Mouse (Mus musculus): ENCODE measurements around the gene Dhdh. TPM values are rescaled to one million over a fixed set of nuclear protein-coding genes. Genes with fewer than 3 reads are reported as not detected.
"Not testable (repeated sequence)": the region's sequence is repeated elsewhere in the genome, so short reads cannot be mapped to it uniquely, and the experiment has no call there.

Dhdh gene
- polyA plus RNA-seq, 1 experiment from 2014 or later: 3.5 TPM

- peak overlapping the region; percentile 88 for H3K27ac ChIP-seq (ENCODE audit: low read depth, low read length)
- peak overlapping the region; percentile 83; the same call in 1 of the 2 replicates for H3K9ac ChIP-seq (ENCODE audit: low read depth, low read length)
- H3K4me2 ChIP-seq (replicated peaks; ENCODE audit: low read depth, low read length): peak overlapping the region; percentile 53; the same call in 1 of the 2 replicates
- peak overlapping the region; percentile 76; the same call in 1 of the 2 replicates for H3K4me3 ChIP-seq (ENCODE audit: low read length)
- H3K9me3 ChIP-seq (ENCODE audit: control insufficient read depth, low read length): no peaks in the 10 kb centered on the region
- WGBS: 20% methylated on average over 13 of the region's 13 CpGs
- peaks cover 45% of the 10 kb centered on the region for H3K36me3 ChIP-seq (ENCODE audit: control insufficient read depth, insufficient read depth, low read length)
- peaks cover 34% of the 10 kb centered on the region for H3K4me1 ChIP-seq (ENCODE audit: control insufficient read depth, insufficient read depth, low read length)
- ATAC-seq (ENCODE audit: low FRiP score, low TSS enrichment): peak; percentile 2; the same call in 1 of the 2 replicates
- H3K27me3 ChIP-seq (ENCODE audit: control insufficient read depth, insufficient read depth, low read length): no peaks in the 10 kb centered on the region
Measured at GRCm38 (mm10) chr7:45460860-45461314, 27.7 kb downstream of the Dhdh start.

- peak overlapping the region; percentile 76; the same call in 1 of the 2 replicates for H3K4me3 ChIP-seq (ENCODE audit: low read length)
- WGBS: 68% methylated on average over 7 of the region's 7 CpGs
- peak overlapping the region; percentile 88 for H3K27ac ChIP-seq (ENCODE audit: low read depth, low read length)
- H3K9ac ChIP-seq (ENCODE audit: low read depth, low read length): peak overlapping the region; percentile 83; the same call in 1 of the 2 replicates
- peaks cover 45% of the 10 kb centered on the region for H3K36me3 ChIP-seq (ENCODE audit: control insufficient read depth, insufficient read depth, low read length)
- peaks cover 29% of the 10 kb centered on the region for H3K4me1 ChIP-seq (ENCODE audit: control insufficient read depth, insufficient read depth, low read length)
- H3K9me3 ChIP-seq (ENCODE audit: control insufficient read depth, low read length): no peaks in the 10 kb centered on the region
- ATAC-seq (ENCODE audit: low FRiP score, low TSS enrichment): peak; percentile 0; the same call in 1 of the 2 replicates
- no peaks in the 10 kb centered on the region for H3K27me3 ChIP-seq (ENCODE audit: control insufficient read depth, insufficient read depth, low read length)
- H3K4me2 ChIP-seq (replicated peaks; ENCODE audit: low read depth, low read length): peak overlapping the region; percentile 53
Measured at GRCm38 (mm10) chr7:45460377-45460776, 28.2 kb downstream of the Dhdh start.

GRCm38 (mm10) chr7:45459564-45460140 lies 29.0 kb downstream of the Dhdh start, which contains the start of gene Ftl1:
TSS of gene Ftl1 (minus strand) at chr7:45459884.
- peak within 1 kb of the TSS; percentile 76 for H3K4me3 ChIP-seq (ENCODE audit: low read length)
- peak within 1 kb of the TSS; percentile 83 for H3K9ac ChIP-seq (ENCODE audit: low read depth, low read length)
- H3K4me2 ChIP-seq (replicated peaks; ENCODE audit: low read depth, low read length): peak within 1 kb of the TSS; percentile 89
- H3K27me3 ChIP-seq (ENCODE audit: control insufficient read depth, insufficient read depth, low read length); H3K9me3 ChIP-seq (ENCODE audit: control insufficient read depth, low read length): not testable (repeated sequence)
- H3K4me1 ChIP-seq (ENCODE audit: control insufficient read depth, insufficient read depth, low read length): peaks cover 27% of the 10 kb centered on the region
- peak; percentile 97 for ATAC-seq (ENCODE audit: low FRiP score, low TSS enrichment)
- under 1% methylated on average over 27 of the region's 37 CpGs for WGBS
- H3K36me3 ChIP-seq (ENCODE audit: control insufficient read depth, insufficient read depth, low read length): peaks cover 45% of the 10 kb centered on the region
- H3K27ac ChIP-seq (ENCODE audit: low read depth, low read length): peak within 1 kb of the TSS; percentile 88

GRCm38 (mm10) chr7:45458748-45459563 lies 29.6 kb downstream of the Dhdh start:
- no peaks in the 10 kb centered on the region for H3K9me3 ChIP-seq (ENCODE audit: control insufficient read depth, low read length)
- H3K4me2 ChIP-seq (replicated peaks; ENCODE audit: low read depth, low read length): peak overlapping the region; percentile 89
- H3K27ac ChIP-seq (ENCODE audit: low read depth, low read length): peak overlapping the region; percentile 78
- H3K27me3 ChIP-seq (ENCODE audit: control insufficient read depth, insufficient read depth, low read length): no peaks in the 10 kb centered on the region
- peaks cover 49% of the 10 kb centered on the region for H3K36me3 ChIP-seq (ENCODE audit: control insufficient read depth, insufficient read depth, low read length)
- whole genome bisulfite sequencing: under 1% methylated on average over 41 of the region's 43 CpGs
- H3K4me3 ChIP-seq (ENCODE audit: low read length): peak overlapping the region; percentile 76
- H3K4me1 ChIP-seq (ENCODE audit: control insufficient read depth, insufficient read depth, low read length): peaks cover 27% of the 10 kb centered on the region
- peak overlapping the region; percentile 83 for H3K9ac ChIP-seq (ENCODE audit: low read depth, low read length)
- peak; percentile 58 for ATAC-seq (ENCODE audit: low FRiP score, low TSS enrichment)

GRCm38 (mm10) chr7:45457204-45458060 lies 31.2 kb downstream of the Dhdh start:
- peaks cover 46% of the 10 kb centered on the region for H3K36me3 ChIP-seq (ENCODE audit: control insufficient read depth, insufficient read depth, low read length)
- peak overlapping the region; percentile 76 for H3K4me3 ChIP-seq (ENCODE audit: low read length)
- H3K27me3 ChIP-seq (ENCODE audit: control insufficient read depth, insufficient read depth, low read length): no peaks in the 10 kb centered on the region
- peak overlapping the region; percentile 6; the same call in 1 of the 2 replicates for H3K27ac ChIP-seq (ENCODE audit: low read depth, low read length)
- H3K4me2 ChIP-seq (replicated peaks; ENCODE audit: low read depth, low read length): peak overlapping the region; percentile 89
- no peaks in the 10 kb centered on the region for H3K9me3 ChIP-seq (ENCODE audit: control insufficient read depth, low read length)
- 55% methylated on average over 10 of the region's 10 CpGs for WGBS
- ATAC-seq (ENCODE audit: low FRiP score, low TSS enrichment): no peak
- H3K9ac ChIP-seq (ENCODE audit: low read depth, low read length): peak overlapping the region; percentile 83; the same call in 1 of the 2 replicates
- peaks cover 27% of the 10 kb centered on the region for H3K4me1 ChIP-seq (ENCODE audit: control insufficient read depth, insufficient read depth, low read length)

- Histone ChIP-seq H3K4me1 (ENCODE audit: control insufficient read depth, insufficient read depth, low read length) (peaks cover 27% of the 10 kb centered on the region), H3K27me3 (ENCODE audit: control insufficient read depth, insufficient read depth, low read length) (no peaks in the 10 kb centered on the region), H3K9me3 (ENCODE audit: control insufficient read depth, low read length) (no peaks in the 10 kb centered on the region), H3K9ac (ENCODE audit: low read depth, low read length) (peak overlapping the region; percentile 83; the same call in 1 of the 2 replicates), H3K4me3 (ENCODE audit: low read length) (no peak overlapping the region; the same call in 1 of the 2 replicates), H3K4me2 (replicated peaks; ENCODE audit: low read depth, low read length) (0 out of 2 replicates have a peak overlapping the region, but pooled peaks have one; percentile 89), H3K36me3 (ENCODE audit: control insufficient read depth, insufficient read depth, low read length) (peaks cover 50% of the 10 kb centered on the region), H3K27ac (ENCODE audit: low read depth, low read length) (peak overlapping the region; percentile 6; the same call in 1 of the 2 replicates)
- ATAC-seq (ENCODE audit: low FRiP score, low TSS enrichment): no peak
- WGBS: 54% methylated on average over 9 of the region's 9 CpGs
Measured at GRCm38 (mm10) chr7:45456721-45457203, 31.8 kb downstream of the Dhdh start.

- Histone ChIP-seq H3K27me3 (ENCODE audit: control insufficient read depth, insufficient read depth, low read length) (no peaks in the 10 kb centered on the region), H3K4me2 (replicated peaks; ENCODE audit: low read depth, low read length) (no peak overlapping the region), H3K9ac (ENCODE audit: low read depth, low read length) (no peak overlapping the region), H3K4me1 (ENCODE audit: control insufficient read depth, insufficient read depth, low read length) (peaks cover 26% of the 10 kb centered on the region), H3K27ac (ENCODE audit: low read depth, low read length) (no peak overlapping the region), H3K4me3 (ENCODE audit: low read length) (no peak overlapping the region), H3K36me3 (ENCODE audit: control insufficient read depth, insufficient read depth, low read length) (peaks cover 52% of the 10 kb centered on the region), H3K9me3 (ENCODE audit: control insufficient read depth, low read length) (no peaks in the 10 kb centered on the region)
- 78% methylated on average over 13 of the region's 13 CpGs for WGBS
- no peak for ATAC-seq (ENCODE audit: low FRiP score, low TSS enrichment)
Measured at GRCm38 (mm10) chr7:45455932-45456696, 32.5 kb downstream of the Dhdh start.

- Histone ChIP-seq H3K9ac (ENCODE audit: low read depth, low read length) (no peak overlapping the region), H3K4me2 (replicated peaks; ENCODE audit: low read depth, low read length) (no peak overlapping the region), H3K36me3 (ENCODE audit: control insufficient read depth, insufficient read depth, low read length) (peaks cover 54% of the 10 kb centered on the region), H3K9me3 (ENCODE audit: control insufficient read depth, low read length) (no peaks in the 10 kb centered on the region), H3K4me3 (ENCODE audit: low read length) (no peak overlapping the region; the same call in 1 of the 2 replicates), H3K27me3 (ENCODE audit: control insufficient read depth, insufficient read depth, low read length) (no peaks in the 10 kb centered on the region), H3K27ac (ENCODE audit: low read depth, low read length) (no peak overlapping the region), H3K4me1 (ENCODE audit: control insufficient read depth, insufficient read depth, low read length) (peaks cover 15% of the 10 kb centered on the region)
- WGBS: 91% methylated on average over 15 of the region's 15 CpGs
- no peak for ATAC-seq (ENCODE audit: low FRiP score, low TSS enrichment)
Measured at GRCm38 (mm10) chr7:45454971-45455370, 33.6 kb downstream of the Dhdh start.

Data from kidney, embryonic 14.5 days (tissue).